Mouse (Mus musculus): Measurements from ENCODE around the gene Prkn. TPM values are rescaled to one million over a fixed set of nuclear protein-coding genes. Genes with fewer than 3 reads are reported as not detected.

Gene Prkn
- polyA plus RNA-seq, 1 experiment from 2014 or later = 1.00 TPM

DNA sequence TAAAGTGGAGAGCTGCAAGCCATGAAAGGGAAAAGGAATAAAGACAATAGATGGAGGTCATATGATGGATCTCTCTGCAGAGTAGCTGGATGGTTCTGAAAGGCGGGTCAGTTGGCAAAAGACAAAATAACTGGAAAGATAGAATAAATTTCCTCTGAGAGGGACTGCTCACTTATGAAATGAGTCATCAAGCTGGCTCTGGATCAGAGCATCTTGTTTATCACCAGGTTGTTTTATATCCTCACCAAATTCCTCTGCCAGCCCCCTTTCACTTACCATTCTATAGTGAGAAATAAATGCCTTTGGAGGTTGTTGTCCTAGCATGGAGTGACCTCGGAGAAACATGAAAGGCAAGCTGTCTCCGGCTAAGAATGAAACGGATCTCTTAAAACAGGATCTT lies 371.4 kb downstream of the Prkn start:
- H3K4me1 ChIP-seq (ENCODE audit: insufficient read depth) = no peaks in the 10 kb centered on the region
- 74% methylated on average over 4 of the region's 4 CpGs for WGBS (ENCODE audit: insufficient replicate concordance)
- H3K9me3 ChIP-seq (ENCODE audit: low read length) = no peaks in the 10 kb centered on the region

DNA sequence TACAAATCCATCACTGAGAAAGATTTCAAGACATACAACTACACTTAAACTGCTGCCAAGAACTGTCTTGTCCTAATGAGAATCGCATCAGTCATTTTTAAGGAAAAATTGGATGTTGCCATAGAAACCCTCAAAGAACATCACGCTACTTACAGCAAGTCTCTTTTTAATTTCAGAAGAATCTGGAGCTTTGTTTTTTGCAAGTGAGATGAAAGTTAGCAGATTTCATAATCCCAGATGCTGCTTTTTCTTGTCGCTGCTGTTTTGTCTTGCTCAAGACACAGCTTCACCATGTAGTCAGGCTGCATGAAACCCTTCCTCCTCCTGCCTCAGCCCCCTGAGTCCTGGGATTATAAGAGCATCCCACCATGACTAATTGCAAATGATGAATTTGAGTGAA lies 373.5 kb downstream of the Prkn start:
- Histone ChIP-seq H3K4me1 (ENCODE audit: insufficient read depth) (no peaks in the 10 kb centered on the region), H3K9ac (replicated peaks) (no peak overlapping the region), H3K27ac (ENCODE audit: low read depth) (no peak overlapping the region), H3K4me2 (ENCODE audit: low read depth, low read length) (no peak overlapping the region), H3K36me3 (replicated peaks; ENCODE audit: insufficient read depth, low read length) (no peaks in the 10 kb centered on the region), H3K9me3 (ENCODE audit: low read length) (no peaks in the 10 kb centered on the region), H3K4me3 (ENCODE audit: low read depth, low read length) (no peak overlapping the region), H3K27me3 (ENCODE audit: insufficient read depth, low read length) (no peaks in the 10 kb centered on the region)
- DNase-seq (no peak), ATAC-seq (no peak)
- 79% methylated on average over 3 of the region's 3 CpGs for WGBS (ENCODE audit: insufficient replicate concordance)
- TF ChIP-seq EP300 (IDR thresholded peaks at IDR 0.05; ENCODE audit: low read depth) (no peak), CTCF (IDR thresholded peaks at IDR 0.05; ENCODE audit: low read depth) (no peak)

More for the DNA sequence above, 371.4 kb downstream of the Prkn start:
- no peak for TF ChIP-seq EP300 (IDR thresholded peaks at IDR 0.05; ENCODE audit: low read depth)
- no peak for TF ChIP-seq CTCF (IDR thresholded peaks at IDR 0.05; ENCODE audit: low read depth)
- DNase-seq = no peak
- no peak for ATAC-seq
- Histone ChIP-seq H3K27ac (ENCODE audit: low read depth) (no peak overlapping the region), H3K36me3 (replicated peaks; ENCODE audit: insufficient read depth, low read length) (no peaks in the 10 kb centered on the region), H3K4me2 (ENCODE audit: low read depth, low read length) (no peak overlapping the region), H3K4me3 (ENCODE audit: low read depth, low read length) (no peak overlapping the region), H3K9ac (replicated peaks) (no peak overlapping the region), H3K27me3 (ENCODE audit: insufficient read depth, low read length) (no peaks in the 10 kb centered on the region)

- ATAC-seq (no peak), DNase-seq (no peak)
- H3K4me2 ChIP-seq (ENCODE audit: low read depth, low read length) = no peak overlapping the region
- no peaks in the 10 kb centered on the region for H3K27me3 ChIP-seq (ENCODE audit: insufficient read depth, low read length)
- no peaks in the 10 kb centered on the region for H3K4me1 ChIP-seq (ENCODE audit: insufficient read depth)
- H3K9me3 ChIP-seq (ENCODE audit: low read length) = no peaks in the 10 kb centered on the region
- no peak overlapping the region for H3K4me3 ChIP-seq (ENCODE audit: low read depth, low read length)
- TF ChIP-seq CTCF (IDR thresholded peaks at IDR 0.05; ENCODE audit: low read depth) (no peak), EP300 (IDR thresholded peaks at IDR 0.05; ENCODE audit: low read depth) (no peak)
- WGBS (ENCODE audit: insufficient replicate concordance) = 61% methylated on average over 4 of the region's 4 CpGs
- H3K9ac ChIP-seq (replicated peaks) = no peak overlapping the region
- no peaks in the 10 kb centered on the region for H3K36me3 ChIP-seq (replicated peaks; ENCODE audit: insufficient read depth, low read length)
- no peak overlapping the region for H3K27ac ChIP-seq (ENCODE audit: low read depth)
These were observed 388.8 kb downstream of the Prkn start for GRCm38 (mm10) chr17:11229011-11229410.

GRCm38 (mm10) chr17:11229426-11229825 lies 389.2 kb downstream of the Prkn start:
- ATAC-seq (no peak), DNase-seq (no peak)
- 45% methylated on average over 1 of the region's 1 CpGs for WGBS (ENCODE audit: insufficient replicate concordance)
- no peaks in the 10 kb centered on the region for H3K27me3 ChIP-seq (ENCODE audit: insufficient read depth, low read length)
- H3K27ac ChIP-seq (ENCODE audit: low read depth) = no peak overlapping the region
- TF ChIP-seq CTCF (IDR thresholded peaks at IDR 0.05; ENCODE audit: low read depth) (no peak), EP300 (IDR thresholded peaks at IDR 0.05; ENCODE audit: low read depth) (no peak)
- no peaks in the 10 kb centered on the region for H3K36me3 ChIP-seq (replicated peaks; ENCODE audit: insufficient read depth, low read length)
- no peak overlapping the region for H3K4me2 ChIP-seq (ENCODE audit: low read depth, low read length)
- no peaks in the 10 kb centered on the region for H3K4me1 ChIP-seq (ENCODE audit: insufficient read depth)
- H3K4me3 ChIP-seq (ENCODE audit: low read depth, low read length) = no peak overlapping the region
- H3K9ac ChIP-seq (replicated peaks) = no peak overlapping the region
- no peaks in the 10 kb centered on the region for H3K9me3 ChIP-seq (ENCODE audit: low read length)

DNA sequence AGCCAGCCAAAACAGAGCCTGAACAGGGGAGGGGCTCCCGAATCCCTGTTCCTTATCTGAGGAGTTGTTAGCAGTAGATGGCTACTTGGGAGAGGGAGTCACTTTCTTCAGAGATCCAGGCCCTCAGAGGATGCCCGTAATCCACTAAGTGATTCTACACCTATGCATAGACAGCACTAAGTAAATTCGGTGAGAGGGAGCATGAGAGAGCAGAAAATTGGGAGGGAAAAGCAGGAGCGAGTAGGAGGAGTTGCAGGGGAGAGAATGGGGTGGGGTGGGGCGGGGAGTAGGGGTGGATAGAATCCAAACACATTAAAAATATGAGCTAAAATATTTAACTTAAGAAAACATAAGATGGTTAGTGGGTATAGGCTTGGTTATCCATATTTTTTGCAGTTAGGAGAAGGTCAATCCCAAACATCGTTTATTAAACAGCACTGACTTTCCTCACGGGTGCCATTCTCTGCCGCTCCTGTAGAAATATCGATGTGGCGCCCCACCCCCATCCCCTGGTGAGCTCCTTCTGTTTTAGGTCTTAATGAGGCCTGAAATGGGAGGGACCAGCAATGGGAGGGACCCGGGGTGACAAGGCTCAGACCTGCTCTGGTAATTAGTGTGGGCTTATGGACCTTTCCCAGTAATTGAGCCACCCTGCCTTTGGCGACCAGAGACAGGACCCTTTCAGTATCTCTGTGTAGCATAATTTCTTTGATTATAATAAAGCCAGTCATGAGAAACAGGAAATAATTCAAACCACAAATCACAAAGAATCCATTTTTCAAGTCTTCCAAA lies 390.6 kb downstream of the Prkn start:
- H3K27me3 ChIP-seq (ENCODE audit: insufficient read depth, low read length) = no peaks in the 10 kb centered on the region
- no peak overlapping the region for H3K4me3 ChIP-seq (ENCODE audit: low read depth, low read length)
- ATAC-seq (no peak), DNase-seq (no peak)
- 46% methylated on average over 12 of the region's 12 CpGs for WGBS (ENCODE audit: insufficient replicate concordance)
- no peaks in the 10 kb centered on the region for H3K36me3 ChIP-seq (replicated peaks; ENCODE audit: insufficient read depth, low read length)
- no peak overlapping the region for H3K4me2 ChIP-seq (ENCODE audit: low read depth, low read length)
- TF ChIP-seq EP300 (IDR thresholded peaks at IDR 0.05; ENCODE audit: low read depth) (no peak), CTCF (IDR thresholded peaks at IDR 0.05; ENCODE audit: low read depth) (no peak)
- no peak overlapping the region for H3K27ac ChIP-seq (ENCODE audit: low read depth)
- no peaks in the 10 kb centered on the region for H3K4me1 ChIP-seq (ENCODE audit: insufficient read depth)
- no peaks in the 10 kb centered on the region for H3K9me3 ChIP-seq (ENCODE audit: low read length)
- H3K9ac ChIP-seq (replicated peaks) = no peak overlapping the region

- Histone ChIP-seq H3K4me1 (ENCODE audit: insufficient read depth) (no peaks in the 10 kb centered on the region), H3K9me3 (ENCODE audit: low read length) (no peaks in the 10 kb centered on the region), H3K4me2 (ENCODE audit: low read depth, low read length) (no peak overlapping the region), H3K27ac (ENCODE audit: low read depth) (no peak overlapping the region), H3K36me3 (replicated peaks; ENCODE audit: insufficient read depth, low read length) (no peaks in the 10 kb centered on the region), H3K9ac (replicated peaks) (no peak overlapping the region), H3K27me3 (ENCODE audit: insufficient read depth, low read length) (no peaks in the 10 kb centered on the region), H3K4me3 (ENCODE audit: low read depth, low read length) (no peak overlapping the region)
- no peak for TF ChIP-seq CTCF (IDR thresholded peaks at IDR 0.05; ENCODE audit: low read depth)
- no peak for TF ChIP-seq EP300 (IDR thresholded peaks at IDR 0.05; ENCODE audit: low read depth)
- 63% methylated on average over 1 of the region's 1 CpGs for WGBS (ENCODE audit: insufficient replicate concordance)
- DNase-seq (no peak), ATAC-seq (no peak)
These were observed 395.1 kb downstream of the Prkn start for GRCm38 (mm10) chr17:11235273-11235672.
